Mouse (Mus musculus): ENCODE results near the gene Lats1.

DNA sequence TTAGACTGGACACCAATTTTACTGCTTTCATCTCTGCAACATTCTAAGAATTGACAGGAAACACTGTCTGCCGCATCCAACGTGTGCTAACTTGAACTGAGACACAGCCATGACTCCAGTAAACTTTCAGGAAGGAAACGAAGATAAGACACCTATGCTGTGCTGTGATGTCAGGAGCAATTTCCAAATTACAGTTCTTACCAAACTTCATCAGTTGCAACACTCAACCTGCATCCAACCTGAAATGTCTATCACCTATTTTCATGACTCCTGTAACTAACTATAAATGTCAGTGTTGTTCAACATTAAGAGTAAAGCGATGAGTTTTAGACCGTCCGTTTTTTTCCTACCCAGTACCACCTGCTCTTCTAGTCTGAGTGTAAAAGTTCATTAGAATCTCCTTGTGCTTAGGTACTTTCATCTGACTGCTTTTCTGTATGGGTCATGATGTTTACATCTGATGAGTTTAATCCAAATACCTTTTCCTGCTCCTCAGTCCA, 16.9 kb upstream of the Lats1 start:
- TF ChIP-seq ZNF384 (IDR thresholded peaks at IDR 0.05; ENCODE audit: low read depth, low read length), result no peak
- TF ChIP-seq CHD2 (IDR thresholded peaks at IDR 0.05; ENCODE audit: low read depth, low read length), result no peak
- no peak for TF ChIP-seq ZC3H11A (IDR thresholded peaks at IDR 0.05; ENCODE audit: borderline replicate concordance, low read depth, low read length)
- no peak for TF ChIP-seq MAFK (IDR thresholded peaks at IDR 0.05; ENCODE audit: insufficient read depth, low read depth, low read length)

All from ES-E14 (cell line).